Mouse (Mus musculus): ENCODE results near the gene Rapgef2.

GRCm38 (mm10) chr3:79193001-79193400 lies 93.3 kb downstream of the Rapgef2 start:
- TF ChIP-seq POLR2A (IDR thresholded peaks at IDR 0.05; ENCODE audit: borderline replicate concordance, control insufficient read depth, low read depth, low read length) (no peak), CTCF (IDR thresholded peaks at IDR 0.05; ENCODE audit: control insufficient read depth, insufficient read depth, low read length) (no peak)
